Mouse (Mus musculus) ES-Bruce4 (cell line): ENCODE data around the gene Arhgap31.

Source experiments
- CTCF ChIP-seq: IDR thresholded peaks from one replicate; pipeline ENCODE4 v1.8.1; 2011; ENCODE audit warnings: low read depth, low read length
- EP300 ChIP-seq: IDR thresholded peaks from 2 replicates; pipeline ENCODE4 v1.6.1; 2011; ENCODE audit warnings: low read depth, low read length; ENCODE audit not compliant: insufficient read depth
- POLR2A ChIP-seq: IDR thresholded peaks from one replicate; pipeline ENCODE4 v1.8.1; 2011; ENCODE audit warnings: low read length; ENCODE audit not compliant: insufficient read depth

GRCm38 (mm10) chr16:38695557-38695956, 17.5 kb downstream of the Arhgap31 start:
- TF ChIP-seq CTCF = no peak
- no peak for TF ChIP-seq POLR2A
- TF ChIP-seq EP300 = no peak
